Mouse (Mus musculus): Measurements from ENCODE around the gene Lmf2.

DNA sequence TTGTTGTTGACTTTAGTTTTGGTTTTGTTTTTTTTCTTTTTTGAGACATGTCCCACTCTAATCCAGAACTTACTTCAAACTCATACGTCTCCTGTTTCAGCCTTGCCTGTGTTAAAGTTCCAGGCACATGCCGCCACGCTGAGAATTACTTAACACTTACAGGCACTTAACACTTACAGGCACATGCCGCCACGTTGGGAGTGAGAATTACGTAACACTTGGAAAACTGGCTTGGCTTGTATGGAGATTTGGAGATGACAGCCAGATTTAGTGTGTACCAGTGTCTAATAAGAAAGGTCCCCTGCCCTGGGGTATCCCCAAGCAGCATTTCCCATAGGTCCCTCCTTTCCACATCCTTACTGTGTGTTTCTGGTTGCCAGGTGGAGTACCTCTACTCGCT lies 7.6 kb upstream of the Lmf2 start:
- TF ChIP-seq CTCF (IDR thresholded peaks at IDR 0.05; ENCODE audit: extremely low read depth, insufficient read length, insufficient replicate concordance, low read depth, low read length) (no peak), POLR2A (IDR thresholded peaks at IDR 0.05; ENCODE audit: low read depth, low read length) (no peak)

Data from small intestine, adult 2 months (tissue).